Mouse (Mus musculus): ENCODE measurements around the gene Osbpl2. TPM values are rescaled to one million over a fixed set of nuclear protein-coding genes. Genes with fewer than 3 reads are reported as not detected.
A peak's percentile ranks its signal among the peaks of the same experiment; 100 is the strongest.

Osbpl2 gene
- polyA plus RNA-seq, 1 experiment, result 38.7 TPM

DNA sequence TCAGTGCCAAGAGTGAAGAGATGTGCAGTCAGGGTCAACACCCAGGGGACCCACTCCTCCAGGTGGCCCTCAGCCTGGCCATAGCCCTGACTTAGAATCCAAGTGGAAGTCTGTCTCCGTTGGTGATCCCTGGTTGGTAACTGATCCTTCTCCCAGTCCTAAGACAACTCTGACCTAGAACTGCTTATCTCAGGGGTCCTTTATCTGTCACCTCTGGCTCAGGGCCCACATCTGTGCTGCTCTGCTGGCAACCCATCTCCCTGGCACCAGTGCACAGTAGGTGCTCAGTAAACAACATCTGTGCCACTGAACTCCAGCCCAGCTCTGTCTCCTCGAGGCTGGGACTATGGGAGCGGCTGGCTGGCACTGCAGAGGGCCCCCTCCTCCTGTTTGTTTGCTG lies 21.5 kb upstream of the Osbpl2 start:
- H3K4me1 ChIP-seq (ENCODE audit: control insufficient read depth, insufficient read depth, insufficient read length, low read length), result no peaks in the 10 kb centered on the region
- H3K27ac ChIP-seq (replicated peaks; ENCODE audit: low read depth, low read length), result no peak overlapping the region
- no peak overlapping the region for H3K4me3 ChIP-seq (ENCODE audit: insufficient read depth, low read depth, low read length)

DNA sequence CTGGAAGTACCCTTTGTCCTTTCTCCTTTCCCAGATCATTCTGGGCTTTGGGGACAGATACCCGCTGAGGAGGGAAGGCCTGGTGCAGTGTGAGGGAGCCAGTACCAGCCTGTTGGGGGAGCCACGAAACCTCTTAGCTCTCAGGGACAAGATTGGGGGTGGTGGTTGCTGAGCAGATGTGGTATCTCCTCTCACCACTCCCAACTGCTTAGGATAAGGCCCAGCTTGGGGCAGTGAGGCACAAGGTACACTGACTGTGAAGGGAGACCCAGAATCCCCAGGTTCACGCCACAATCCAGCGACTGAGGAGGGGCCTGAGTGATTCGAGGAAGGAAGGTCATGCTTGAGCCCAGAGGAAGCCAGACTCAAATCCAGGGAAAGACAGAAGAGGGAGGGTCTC lies 20.9 kb upstream of the Osbpl2 start:
- H3K4me3 ChIP-seq (ENCODE audit: insufficient read depth, low read depth, low read length), result no peak overlapping the region
- H3K4me1 ChIP-seq (ENCODE audit: control insufficient read depth, insufficient read depth, insufficient read length, low read length), result no peaks in the 10 kb centered on the region
- H3K27ac ChIP-seq (replicated peaks; ENCODE audit: low read depth, low read length), result no peak overlapping the region

DNA sequence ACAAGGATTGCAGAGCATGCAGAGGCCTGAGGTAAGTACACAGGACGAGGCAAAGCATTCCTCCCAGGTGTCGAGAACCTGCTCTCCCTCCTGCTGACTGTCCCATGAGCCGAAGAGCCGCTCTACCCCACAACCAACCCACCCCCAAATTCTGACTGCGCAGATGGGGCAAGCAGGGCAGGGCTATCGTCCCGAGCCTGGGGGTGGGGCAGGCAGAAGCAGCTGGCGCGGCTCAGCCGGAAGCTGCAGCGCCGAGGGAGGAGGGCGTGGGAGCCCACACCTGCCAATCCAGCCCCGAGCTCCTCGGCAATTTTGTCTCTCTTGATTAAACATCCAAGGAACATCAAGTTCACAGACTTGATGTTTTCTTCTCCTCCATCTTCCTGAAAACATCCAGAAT lies 19.6 kb upstream of the Osbpl2 start:
- no peak overlapping the region for H3K4me3 ChIP-seq (ENCODE audit: insufficient read depth, low read depth, low read length)
- peaks cover 5% of the 10 kb centered on the region; the same call in 1 of the 2 replicates for H3K4me1 ChIP-seq (ENCODE audit: control insufficient read depth, insufficient read depth, insufficient read length, low read length)
- no peak overlapping the region for H3K27ac ChIP-seq (replicated peaks; ENCODE audit: low read depth, low read length)

DNA sequence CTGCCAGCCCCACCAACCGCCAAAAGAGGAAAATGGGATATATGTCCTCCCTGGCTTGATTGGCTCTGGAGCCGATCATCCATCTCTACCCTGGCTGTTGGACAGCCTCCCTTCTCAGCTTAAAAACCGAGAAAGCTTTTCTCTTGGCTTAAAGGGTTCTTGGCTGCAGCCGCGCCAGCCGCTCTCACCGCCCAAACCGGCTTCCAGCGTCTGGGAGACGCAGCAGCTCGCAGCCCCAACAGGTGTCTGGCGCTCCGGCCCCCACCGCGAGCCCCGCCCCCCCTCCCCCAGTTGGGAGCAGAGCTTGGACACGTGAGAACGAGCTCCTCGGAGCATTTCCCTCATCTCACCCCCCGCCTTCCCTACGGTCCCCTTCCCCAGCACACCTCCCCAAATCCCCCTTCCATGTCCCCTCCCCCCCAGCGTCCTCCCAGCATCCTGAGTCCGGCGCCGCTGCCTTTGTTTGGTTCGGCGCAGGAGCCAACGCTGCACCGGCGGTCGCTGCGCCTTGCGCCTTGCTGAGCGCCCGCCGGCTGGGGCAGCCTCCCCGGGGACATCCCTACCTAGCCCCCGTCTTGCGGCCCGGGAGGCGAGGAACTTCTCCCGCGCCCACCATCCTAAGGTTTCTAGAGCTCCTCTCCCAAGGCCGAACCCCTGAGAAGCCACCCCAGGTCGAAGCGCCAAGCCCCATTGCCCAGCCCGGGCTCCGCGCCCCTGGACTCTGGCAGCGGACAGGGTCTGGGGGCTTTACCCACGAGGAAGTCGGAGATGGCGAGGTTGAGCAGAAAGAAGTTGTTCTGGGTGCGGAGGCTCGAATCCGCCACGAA lies 15.7 kb upstream of the Osbpl2 start:
- Histone ChIP-seq H3K27ac (replicated peaks; ENCODE audit: low read depth, low read length) (no peak overlapping the region), H3K4me3 (ENCODE audit: insufficient read depth, low read depth, low read length) (peak overlapping the region; percentile 49; the same call in 1 of the 2 replicates), H3K4me1 (ENCODE audit: control insufficient read depth, insufficient read depth, insufficient read length, low read length) (peaks cover 5% of the 10 kb centered on the region; the same call in 1 of the 2 replicates)

DNA sequence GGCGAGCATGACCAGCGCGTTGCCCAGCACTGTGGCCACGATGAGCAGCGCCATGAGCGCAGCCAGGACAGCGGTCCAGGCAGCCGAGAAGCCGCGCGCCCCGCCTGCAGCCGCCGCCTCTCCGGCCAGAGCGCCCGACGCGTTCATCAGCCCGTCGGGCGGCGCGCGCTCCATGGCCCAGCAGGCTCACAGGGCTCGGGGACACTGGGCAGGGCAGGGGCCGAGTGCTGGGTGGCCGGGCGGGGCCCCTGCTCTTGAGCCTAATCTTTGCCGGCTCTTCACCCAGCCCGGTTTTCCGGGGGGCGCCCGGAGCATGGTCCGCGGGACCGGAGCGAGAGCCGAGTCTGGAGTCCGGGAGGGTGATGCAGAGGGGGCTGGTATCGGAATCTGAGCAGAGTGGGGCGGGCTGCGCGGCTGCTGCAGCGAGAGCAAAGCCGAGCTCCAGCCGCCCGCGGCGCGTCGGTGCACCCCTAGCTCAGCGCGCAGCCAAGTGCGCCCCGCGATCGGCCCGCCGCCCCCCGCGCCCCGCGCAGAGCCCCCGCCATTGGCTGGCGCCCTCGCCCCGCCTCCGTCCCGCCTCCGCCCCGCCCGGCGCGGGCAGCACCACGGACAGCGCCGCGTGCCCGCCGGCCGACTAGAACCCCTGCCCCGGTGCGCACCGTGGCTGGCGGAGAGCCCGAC lies 15.0 kb upstream of the Osbpl2 start, which contains the start of gene Hrh3:
Gene Hrh3 (minus strand): TSS at position 511 of the 681 bp plus-strand sequence.
- H3K4me3 ChIP-seq (ENCODE audit: insufficient read depth, low read depth, low read length), result peak within 1 kb of the TSS; percentile 49
- no peak within 1 kb of the TSS for H3K27ac ChIP-seq (replicated peaks; ENCODE audit: low read depth, low read length)
- H3K4me1 ChIP-seq (ENCODE audit: control insufficient read depth, insufficient read depth, insufficient read length, low read length), result peaks cover 5% of the 10 kb centered on the region; the same call in 1 of the 2 replicates

DNA sequence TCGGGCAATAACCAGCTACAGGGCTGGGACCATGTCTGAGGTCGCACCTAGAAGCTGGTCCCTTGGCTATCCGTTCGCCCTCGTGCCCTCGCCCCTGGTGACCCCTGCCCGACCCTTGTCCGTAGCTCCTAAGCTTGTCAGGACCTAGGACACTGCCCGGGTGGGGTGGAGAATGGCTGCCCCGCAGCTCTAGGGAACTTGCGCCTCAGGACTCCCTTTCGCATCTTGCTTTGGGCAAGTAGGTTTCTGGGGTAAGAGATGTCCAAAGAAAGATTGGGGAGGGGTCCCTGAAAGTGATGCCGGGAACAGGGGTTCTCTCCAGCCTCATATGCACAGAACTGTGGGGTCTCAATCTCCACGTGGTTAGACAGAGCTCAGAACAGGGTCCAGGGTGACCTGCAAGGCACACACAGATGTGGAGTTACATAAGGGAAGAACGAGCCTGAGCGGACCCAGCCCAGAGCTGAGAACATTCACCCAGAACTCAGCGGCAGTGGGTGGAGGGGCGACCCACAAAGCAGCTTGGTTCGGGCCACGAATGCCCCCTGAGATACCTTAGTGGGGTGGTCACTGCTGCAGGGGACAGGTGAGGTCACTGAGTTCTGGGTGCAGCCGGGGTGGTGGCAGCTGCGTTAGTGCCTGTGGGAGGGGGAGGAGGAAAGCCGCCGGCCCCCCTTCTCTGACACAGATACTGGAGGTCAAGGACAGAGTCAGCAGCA lies 14.3 kb upstream of the Osbpl2 start:
- no peak overlapping the region for H3K27ac ChIP-seq (replicated peaks; ENCODE audit: low read depth, low read length)
- peak overlapping the region; percentile 30; the same call in 1 of the 2 replicates for H3K4me3 ChIP-seq (ENCODE audit: insufficient read depth, low read depth, low read length)
- H3K4me1 ChIP-seq (ENCODE audit: control insufficient read depth, insufficient read depth, insufficient read length, low read length), result peaks cover 5% of the 10 kb centered on the region; the same call in 1 of the 2 replicates

DNA sequence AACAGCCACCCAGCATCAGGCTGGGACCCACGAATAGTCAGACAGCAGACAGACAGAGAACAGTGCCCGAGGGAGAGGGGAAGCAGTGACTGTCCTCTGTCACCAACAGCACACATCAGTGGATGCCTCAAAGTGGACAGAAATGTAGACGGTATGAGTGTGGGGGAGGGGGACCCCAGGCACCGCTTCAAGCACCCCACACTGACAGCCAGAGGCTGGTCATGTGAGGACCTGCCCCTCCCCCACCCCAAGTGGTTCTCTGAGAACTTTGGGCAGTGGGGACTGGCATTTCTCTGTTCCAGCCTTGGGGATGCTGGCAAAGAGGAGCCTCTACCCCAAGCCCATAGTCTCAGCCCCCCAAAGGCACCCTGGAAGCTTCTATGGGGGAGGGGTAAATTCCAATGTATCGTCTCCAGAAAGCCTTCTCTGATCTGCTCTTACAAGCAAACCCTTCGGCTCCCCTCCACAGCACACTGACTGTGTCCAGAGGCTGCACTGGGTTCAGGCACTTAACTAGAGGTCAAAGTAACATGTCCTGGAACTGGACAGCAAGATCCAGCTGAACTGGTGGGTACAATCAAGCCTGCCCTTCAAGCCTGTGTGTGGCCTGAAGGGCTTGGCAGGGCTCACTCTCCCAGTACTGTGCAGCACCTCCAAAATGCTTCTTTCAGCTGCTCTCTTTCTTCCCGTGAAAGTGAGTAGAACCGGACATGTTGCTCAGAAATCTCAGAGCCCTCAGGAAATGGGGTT lies 13.5 kb upstream of the Osbpl2 start:
- Histone ChIP-seq H3K27ac (replicated peaks; ENCODE audit: low read depth, low read length) (no peak overlapping the region), H3K4me1 (ENCODE audit: control insufficient read depth, insufficient read depth, insufficient read length, low read length) (peaks cover 5% of the 10 kb centered on the region; the same call in 1 of the 2 replicates), H3K4me3 (ENCODE audit: insufficient read depth, low read depth, low read length) (no peak overlapping the region)

DNA sequence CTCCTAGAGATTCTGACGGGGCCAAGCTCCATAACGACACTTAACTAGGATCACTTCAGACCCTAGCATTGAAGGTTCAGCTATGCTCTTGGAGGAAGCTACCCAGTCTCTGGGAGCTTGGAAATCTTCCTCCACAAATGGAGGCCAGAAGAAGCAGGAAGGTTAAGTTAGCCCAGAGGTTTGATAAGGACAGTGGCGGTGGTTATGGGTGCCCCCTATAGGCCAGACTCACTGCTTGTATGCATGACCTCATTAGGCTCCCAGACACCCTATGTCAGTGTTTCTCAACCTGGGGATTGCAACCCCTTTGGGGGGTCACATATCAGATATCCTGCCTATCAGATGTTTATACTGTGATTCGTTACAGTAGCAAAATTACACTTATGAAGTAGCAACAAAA lies 12.0 kb upstream of the Osbpl2 start:
- Histone ChIP-seq H3K4me3 (ENCODE audit: insufficient read depth, low read depth, low read length) (no peak overlapping the region), H3K4me1 (ENCODE audit: control insufficient read depth, insufficient read depth, insufficient read length, low read length) (peaks cover 5% of the 10 kb centered on the region; the same call in 1 of the 2 replicates), H3K27ac (replicated peaks; ENCODE audit: low read depth, low read length) (no peak overlapping the region)

DNA sequence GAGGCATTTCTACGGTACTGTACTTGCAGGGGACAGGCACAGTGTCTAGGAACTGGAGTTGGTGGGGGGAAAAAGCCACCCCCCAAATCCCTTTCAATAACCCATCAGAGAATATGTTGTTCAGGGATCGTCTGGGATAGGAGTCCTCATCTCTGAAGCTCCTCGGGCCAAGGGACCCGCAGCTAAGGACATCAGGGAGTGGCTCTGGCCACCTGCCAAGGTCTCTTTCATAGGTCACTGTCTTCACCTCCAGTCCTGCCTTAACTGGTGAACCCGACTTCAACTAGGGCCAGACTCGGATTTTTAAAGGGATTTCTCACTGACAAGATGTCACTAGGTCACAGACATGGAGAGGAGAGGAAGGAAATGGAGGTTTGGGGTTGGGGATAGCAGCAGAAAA lies 10.8 kb upstream of the Osbpl2 start:
- H3K4me1 ChIP-seq (ENCODE audit: control insufficient read depth, insufficient read depth, insufficient read length, low read length), result peaks cover 5% of the 10 kb centered on the region; the same call in 1 of the 2 replicates
- no peak overlapping the region for H3K4me3 ChIP-seq (ENCODE audit: insufficient read depth, low read depth, low read length)
- H3K27ac ChIP-seq (replicated peaks; ENCODE audit: low read depth, low read length), result no peak overlapping the region

DNA sequence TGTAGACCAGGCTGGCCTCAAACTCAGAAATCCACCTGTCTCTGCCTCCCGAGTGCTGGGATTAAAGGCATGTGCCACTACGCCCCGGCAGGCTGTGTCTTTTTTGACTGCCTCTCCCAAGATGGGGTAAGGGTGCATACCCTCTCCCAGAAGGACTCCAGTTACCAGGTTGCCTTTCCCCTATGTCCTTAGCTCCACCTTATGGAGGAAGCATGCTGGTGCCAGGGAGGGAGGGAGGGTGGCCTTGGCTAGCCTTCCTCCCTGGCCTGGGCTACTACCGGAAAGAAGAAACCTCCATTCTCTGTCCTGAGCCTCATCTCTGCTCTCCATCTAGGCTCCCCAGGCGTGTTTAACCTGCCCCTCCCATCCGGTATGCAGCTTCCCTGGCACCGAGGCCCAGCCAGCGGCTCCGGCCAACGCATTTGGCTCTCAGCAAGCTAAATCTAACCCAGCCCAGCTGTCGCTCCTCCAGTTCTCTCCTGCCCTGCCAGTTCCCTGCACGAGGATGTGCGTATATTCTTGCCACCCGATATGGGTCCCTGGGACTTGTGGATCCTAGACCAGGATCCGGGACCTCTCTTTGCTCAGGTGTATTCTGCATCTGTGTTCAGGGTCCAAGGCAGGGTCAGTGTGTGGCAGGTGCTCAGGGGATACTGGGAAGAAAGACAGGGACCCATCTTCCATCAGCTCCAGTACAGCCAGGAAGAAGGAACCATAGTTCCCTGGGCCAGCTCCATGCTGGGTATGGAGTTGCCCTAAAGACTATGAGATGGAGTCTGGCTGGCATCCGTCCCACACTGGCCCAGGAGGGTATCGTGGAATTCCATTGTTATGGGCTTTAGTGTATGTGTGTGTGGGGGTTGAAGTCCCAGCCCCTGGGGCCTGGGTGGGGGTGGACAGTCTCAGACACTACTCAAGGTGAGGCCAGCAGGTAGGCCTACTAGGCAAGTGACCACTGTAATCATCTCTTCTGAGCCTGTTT lies 4.9 kb upstream of the Osbpl2 start:
- Histone ChIP-seq H3K27ac (replicated peaks; ENCODE audit: low read depth, low read length) (no peak overlapping the region), H3K4me1 (ENCODE audit: control insufficient read depth, insufficient read depth, insufficient read length, low read length) (peaks cover 7% of the 10 kb centered on the region), H3K4me3 (ENCODE audit: insufficient read depth, low read depth, low read length) (no peak overlapping the region)

DNA sequence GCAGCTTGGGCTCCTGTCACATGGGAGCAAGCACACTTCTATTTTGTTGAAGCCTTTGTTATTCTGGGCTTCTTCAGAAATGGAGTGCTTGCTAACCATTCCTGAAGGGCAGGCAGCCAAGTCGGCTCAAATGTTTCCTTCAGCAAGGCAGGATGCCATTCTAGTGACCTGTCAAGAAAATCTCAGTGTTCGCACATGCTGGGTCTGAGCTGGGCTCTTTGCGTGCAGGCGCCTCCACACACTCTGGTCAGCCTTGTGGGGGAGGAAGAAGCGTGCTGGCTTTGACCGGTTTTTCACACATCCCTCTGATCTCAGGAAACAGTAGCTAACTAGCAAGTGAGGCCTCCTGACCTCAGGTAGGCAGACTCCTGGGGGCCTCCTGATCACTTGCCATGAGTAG lies 3.8 kb upstream of the Osbpl2 start:
- Histone ChIP-seq H3K27ac (replicated peaks; ENCODE audit: low read depth, low read length) (no peak overlapping the region), H3K4me1 (ENCODE audit: control insufficient read depth, insufficient read depth, insufficient read length, low read length) (peaks cover 11% of the 10 kb centered on the region), H3K4me3 (ENCODE audit: insufficient read depth, low read depth, low read length) (no peak overlapping the region)

DNA sequence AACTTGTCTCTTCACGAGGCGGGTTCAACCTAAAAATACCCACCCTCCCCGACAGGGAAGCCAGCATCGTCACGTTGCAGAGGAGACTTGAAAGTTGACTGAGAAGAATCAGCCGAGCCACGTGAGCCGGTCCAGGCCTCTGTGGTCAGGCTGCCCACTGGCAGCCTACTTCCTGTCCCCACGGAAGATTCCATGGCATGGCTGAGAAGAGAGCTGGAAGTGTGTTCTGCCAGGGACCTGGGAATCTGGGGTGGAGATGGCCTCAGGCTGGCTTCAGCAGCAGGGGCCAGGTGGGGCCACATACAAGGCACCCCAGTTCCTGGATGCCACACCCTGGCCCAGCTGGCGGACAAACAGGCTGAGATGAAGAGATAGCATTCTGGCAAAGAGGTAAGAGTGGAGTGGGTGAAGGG lies 3.0 kb upstream of the Osbpl2 start:
- Histone ChIP-seq H3K4me1 (ENCODE audit: control insufficient read depth, insufficient read depth, insufficient read length, low read length) (peaks cover 11% of the 10 kb centered on the region), H3K27ac (replicated peaks; ENCODE audit: low read depth, low read length) (no peak overlapping the region), H3K4me3 (ENCODE audit: insufficient read depth, low read depth, low read length) (no peak overlapping the region)

DNA sequence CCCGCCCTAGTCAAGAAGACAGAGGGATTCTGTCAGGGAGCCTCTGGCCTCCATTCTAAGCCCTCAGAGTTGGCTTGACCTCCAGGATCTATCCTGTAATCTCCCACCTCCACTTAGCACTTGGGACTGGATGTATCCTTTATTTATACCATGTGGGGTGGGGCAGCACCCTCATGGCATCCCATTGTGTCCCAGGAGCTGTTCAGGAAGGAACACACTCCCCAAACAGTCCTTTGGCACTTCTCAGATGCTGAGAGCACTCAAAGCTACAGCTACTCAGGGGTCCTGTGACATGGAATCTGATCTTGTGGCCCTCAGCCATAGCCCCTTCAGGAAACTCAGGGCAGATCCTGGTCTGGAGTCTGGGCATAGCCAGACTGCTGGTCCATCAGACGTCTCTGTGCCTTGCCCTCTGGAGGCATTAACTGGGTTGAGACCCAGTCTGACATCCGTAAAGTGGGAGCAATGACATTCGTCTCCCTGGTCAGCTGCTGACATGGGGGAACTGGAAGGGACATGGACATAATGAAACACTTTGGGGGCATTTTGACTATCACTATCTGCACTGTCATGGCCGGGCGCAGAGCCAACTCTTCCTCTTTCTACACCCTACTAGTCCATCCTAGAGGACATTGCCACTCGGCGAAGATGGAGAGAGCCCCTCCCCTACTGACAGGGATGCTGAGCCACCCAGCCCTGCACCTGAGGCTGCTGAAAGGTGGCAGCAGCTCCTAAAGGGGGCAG lies 2.2 kb upstream of the Osbpl2 start:
- no peak overlapping the region for H3K27ac ChIP-seq (replicated peaks; ENCODE audit: low read depth, low read length)
- peaks cover 11% of the 10 kb centered on the region for H3K4me1 ChIP-seq (ENCODE audit: control insufficient read depth, insufficient read depth, insufficient read length, low read length)
- H3K4me3 ChIP-seq (ENCODE audit: insufficient read depth, low read depth, low read length), result no peak overlapping the region

Data from brown adipose tissue, adult 24 weeks (tissue).